Comparison of ENCODE assay signal across 17 mouse cellular contexts in the genomic region with DNA sequence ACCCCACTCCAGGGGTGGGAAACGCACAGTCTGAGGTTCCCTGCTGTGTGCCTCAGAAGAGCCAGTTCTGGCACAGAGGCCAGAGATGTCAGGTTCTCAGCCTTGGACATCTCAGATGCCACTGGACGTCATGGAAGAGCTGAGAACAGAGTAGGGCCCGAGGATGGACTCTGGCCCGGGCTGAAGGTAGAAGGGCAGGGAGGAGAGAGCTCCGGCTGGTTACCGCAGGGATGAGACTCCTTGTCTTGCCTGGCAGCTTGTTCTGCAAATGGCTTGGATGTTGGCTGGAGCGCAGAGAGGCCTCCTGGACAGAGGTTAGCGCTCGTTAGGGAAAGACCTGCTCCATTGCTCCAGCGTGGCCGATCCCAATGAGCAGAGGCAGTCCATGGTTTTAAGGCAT. TPM values are rescaled to one million over a fixed set of nuclear protein-coding genes. Genes with fewer than 3 reads are reported as not detected.
A peak's percentile ranks its signal among the peaks of the same experiment; 100 is the strongest.
DNase-seq lines count a peak whose midpoint lies in the region; ATAC-seq and TF ChIP-seq lines count a peak whose summit lies in the region.
"Had no signal": no experiment of that assay in that cellular context is flagged by ENCODE, and none has a peak within 500 bp of the region (broad histone marks: within the 10 kb centered on the region; RNA-seq: fewer than 3 reads in every experiment).

No protein-coding gene starts in this region.

- no peak overlapping the region for H3K4me3 ChIP-seq in forebrain, embryonic 10.5 days
- H3K4me3 ChIP-seq in forebrain, embryonic 16.5 days (replicated peaks; ENCODE audit: low read length) = no peak overlapping the region
- no peak overlapping the region for H3K4me3 ChIP-seq in midbrain, embryonic 11.5 days (ENCODE audit: low read depth, low read length)
- H3K4me3 ChIP-seq in midbrain, embryonic 13.5 days (replicated peaks) = no peak overlapping the region
- H3K4me3 ChIP-seq in kidney, postnatal 0 days (replicated peaks; ENCODE audit: low read depth, low read length) = no peak overlapping the region
- H3K4me3 ChIP-seq in macrophage (ENCODE audit: inconsistent target) = no peak overlapping the region
- H3K4me3 ChIP-seq: forebrain, embryonic 12.5 days; liver, embryonic 13.5 days; midbrain, embryonic 15.5 days; neural tube, embryonic 12.5 days had no signal

- H3K4me2 ChIP-seq in forebrain, embryonic 16.5 days (ENCODE audit: low read length) = no peak overlapping the region
- H3K4me2 ChIP-seq in midbrain, embryonic 11.5 days = no peak overlapping the region
- no peak overlapping the region for H3K4me2 ChIP-seq in midbrain, embryonic 13.5 days (replicated peaks)
- H3K4me2 ChIP-seq in kidney, postnatal 0 days (ENCODE audit: low read length) = no peak overlapping the region
- H3K4me2 ChIP-seq: forebrain, embryonic 12.5 days; liver, embryonic 13.5 days; midbrain, embryonic 15.5 days; neural tube, embryonic 12.5 days had no signal

- H3K27ac ChIP-seq in forebrain, embryonic 10.5 days = peak overlapping the region; percentile 68
- no peak overlapping the region for H3K27ac ChIP-seq in forebrain, embryonic 16.5 days (ENCODE audit: low read length)
- H3K27ac ChIP-seq in midbrain, embryonic 11.5 days (ENCODE audit: low read depth, low read length) = no peak overlapping the region
- no peak overlapping the region for H3K27ac ChIP-seq in midbrain, embryonic 13.5 days
- peak overlapping the region; percentile 25; the same call in 1 of the 2 replicates for H3K27ac ChIP-seq in kidney, postnatal 0 days
- peak overlapping the region; percentile 97 for H3K27ac ChIP-seq in macrophage
- H3K27ac ChIP-seq: forebrain, embryonic 12.5 days; liver, embryonic 13.5 days; midbrain, embryonic 15.5 days; neural tube, embryonic 12.5 days had no signal

- peaks cover 32% of the 10 kb centered on the region for H3K79me2 ChIP-seq in macrophage (ENCODE audit: inconsistent target)

- H3K36me3 ChIP-seq in forebrain, embryonic 10.5 days (replicated peaks) = no peaks in the 10 kb centered on the region
- H3K36me3 ChIP-seq in forebrain, embryonic 16.5 days (ENCODE audit: control insufficient read depth, insufficient read depth) = no peaks in the 10 kb centered on the region
- no peaks in the 10 kb centered on the region for H3K36me3 ChIP-seq in midbrain, embryonic 11.5 days (ENCODE audit: control insufficient read depth, insufficient read depth, low read length)
- no peaks in the 10 kb centered on the region for H3K36me3 ChIP-seq in midbrain, embryonic 13.5 days
- H3K36me3 ChIP-seq in kidney, postnatal 0 days (ENCODE audit: insufficient read depth, low read length) = no peaks in the 10 kb centered on the region
- H3K36me3 ChIP-seq in macrophage (ENCODE audit: inconsistent target) = no peaks in the 10 kb centered on the region
- H3K36me3 ChIP-seq: forebrain, embryonic 12.5 days; liver, embryonic 13.5 days; neural tube, embryonic 12.5 days had no signal

- no peak overlapping the region for H3K9ac ChIP-seq in forebrain, embryonic 16.5 days (replicated peaks; ENCODE audit: low read depth, low read length)
- H3K9ac ChIP-seq in midbrain, embryonic 11.5 days (ENCODE audit: low read length) = no peak overlapping the region
- no peak overlapping the region for H3K9ac ChIP-seq in midbrain, embryonic 13.5 days (replicated peaks)
- no peak overlapping the region for H3K9ac ChIP-seq in kidney, postnatal 0 days (ENCODE audit: low read depth, low read length)
- H3K9ac ChIP-seq: forebrain, embryonic 12.5 days; liver, embryonic 13.5 days; midbrain, embryonic 15.5 days; neural tube, embryonic 12.5 days had no signal

- DNase-seq in forebrain, embryonic 10.5 days (ENCODE audit: extremely low spot score, low spot score) = no peak
- peak; percentile 72 for DNase-seq in midbrain, embryonic 11.5 days (ENCODE audit: low spot score, missing footprints)
- no peak for DNase-seq in kidney, postnatal 0 days (ENCODE audit: low spot score)
- DNase-seq in thymus, postnatal 0 days (ENCODE audit: low spot score) = no peak
- no peak for DNase-seq in left cerebral cortex, adult 9 months (ENCODE audit: low spot score in 2 of 2)
- DNase-seq: cerebellum, adult 18-20 months; layer of hippocampus, postnatal 36 days; liver, embryonic 13.5 days; lung, postnatal 14 days; thymus, postnatal 4 days had no signal

- H3K27me3 ChIP-seq in forebrain, embryonic 10.5 days (ENCODE audit: poor library complexity, severe bottlenecking) = no peaks in the 10 kb centered on the region
- H3K27me3 ChIP-seq in forebrain, embryonic 16.5 days (replicated peaks; ENCODE audit: control insufficient read depth, insufficient read depth, low read length) = no peaks in the 10 kb centered on the region
- H3K27me3 ChIP-seq in midbrain, embryonic 11.5 days (ENCODE audit: control insufficient read depth, insufficient read depth, low read length) = no peaks in the 10 kb centered on the region
- no peaks in the 10 kb centered on the region for H3K27me3 ChIP-seq in midbrain, embryonic 13.5 days
- no peaks in the 10 kb centered on the region for H3K27me3 ChIP-seq in kidney, postnatal 0 days (ENCODE audit: insufficient read depth, low read length)
- H3K27me3 ChIP-seq: forebrain, embryonic 12.5 days; liver, embryonic 13.5 days; midbrain, embryonic 15.5 days; neural tube, embryonic 12.5 days had no signal

- no peak for TF ChIP-seq CTCF in kidney, postnatal 0 days (IDR thresholded peaks at IDR 0.05; ENCODE audit: low read depth)

- peaks cover 17% of the 10 kb centered on the region for H3K4me1 ChIP-seq in forebrain, embryonic 10.5 days
- H3K4me1 ChIP-seq in forebrain, embryonic 16.5 days (replicated peaks; ENCODE audit: control insufficient read depth, insufficient read depth, low read length) = no peaks in the 10 kb centered on the region
- no peaks in the 10 kb centered on the region for H3K4me1 ChIP-seq in midbrain, embryonic 11.5 days (ENCODE audit: control insufficient read depth, insufficient read depth, low read length)
- 0 out of 2 replicates have a peak, but pooled peaks cover 3% of the 10 kb centered on the region for H3K4me1 ChIP-seq in midbrain, embryonic 13.5 days (replicated peaks)
- peaks cover 14% of the 10 kb centered on the region for H3K4me1 ChIP-seq in kidney, postnatal 0 days (replicated peaks; ENCODE audit: insufficient read depth, low read length)
- H3K4me1 ChIP-seq: forebrain, embryonic 12.5 days; liver, embryonic 13.5 days; midbrain, embryonic 15.5 days; neural tube, embryonic 12.5 days had no signal

- 81% methylated on average over 11 of the region's 11 CpGs for WGBS in forebrain, embryonic 10.5 days
- 74% methylated on average over 11 of the region's 11 CpGs for WGBS in forebrain, embryonic 16.5 days
- WGBS in midbrain, embryonic 11.5 days = 87% methylated on average over 11 of the region's 11 CpGs
- 84% methylated on average over 11 of the region's 11 CpGs for WGBS in midbrain, embryonic 13.5 days
- 66% methylated on average over 11 of the region's 11 CpGs for WGBS in kidney, postnatal 0 days
- 93% methylated on average over 11 of the region's 11 CpGs for WGBS in macrophage (ENCODE audit: missing documents)

- H3K9me3 ChIP-seq in forebrain, embryonic 10.5 days = 0 out of 2 replicates have a peak, but pooled peaks cover 3% of the 10 kb centered on the region
- H3K9me3 ChIP-seq in forebrain, embryonic 16.5 days (ENCODE audit: control insufficient read depth, low read length) = no peaks in the 10 kb centered on the region
- H3K9me3 ChIP-seq in midbrain, embryonic 11.5 days (ENCODE audit: control insufficient read depth, low read length) = no peaks in the 10 kb centered on the region
- H3K9me3 ChIP-seq in midbrain, embryonic 13.5 days = no peaks in the 10 kb centered on the region
- no peaks in the 10 kb centered on the region for H3K9me3 ChIP-seq in kidney, postnatal 0 days (replicated peaks; ENCODE audit: low read length)
- H3K9me3 ChIP-seq: forebrain, embryonic 12.5 days; liver, embryonic 13.5 days; midbrain, embryonic 15.5 days had no signal

- ATAC-seq in forebrain, embryonic 16.5 days = no peak
- no peak for ATAC-seq in midbrain, embryonic 11.5 days (ENCODE audit: low FRiP score)
- ATAC-seq in midbrain, embryonic 13.5 days = no peak
- 0 out of 2 replicates have a peak, but pooled peaks have one; percentile 14 for ATAC-seq in kidney, postnatal 0 days (replicated peaks; ENCODE audit: low FRiP score, low read depth)
- ATAC-seq: intestine, postnatal 0 days; midbrain, embryonic 15.5 days had no signal

RNA-seq across cellular contexts. Expression of a gene that starts 57.8 kb away (rescaled TPM):
- polyA plus RNA-seq in forebrain, embryonic 10.5 days (2016; fragmentation: Nextera tagmentation; extraction: Ambion mirVana) = 0.55 and 0.60 TPM in 2 replicates
- polyA plus RNA-seq in forebrain, embryonic 16.5 days (2015; fragmentation: Nextera tagmentation; extraction: Ambion mirVana) = 3.2 and 4.9 TPM in 2 replicates
- polyA plus RNA-seq in midbrain, embryonic 11.5 days (2014; fragmentation: Nextera tagmentation; extraction: Ambion mirVana) = 1.9 and 2.3 TPM in 2 replicates
- 3.6 and 3.9 TPM in 2 replicates for polyA plus RNA-seq in midbrain, embryonic 13.5 days (2015; fragmentation: Nextera tagmentation; extraction: Ambion mirVana)
- polyA plus RNA-seq in kidney, postnatal 0 days (2015; fragmentation: Nextera tagmentation; extraction: Ambion mirVana) = 0.30 and 0.36 TPM in 2 replicates
- total RNA-seq in macrophage (2018; cell fraction: chromatin; rRNA removed) = 1 to 10 TPM in 6 of 26 experiments, under 1 TPM in 16, not detected in 4; 0.29 to 3.2 (median 0.78) TPM
- total RNA-seq in macrophage (2018; cell fraction: cytosol; rRNA removed) = 1 to 10 TPM in 18 of 26 experiments, under 1 TPM in 8; 0.53 to 2.4 (median 1.3) TPM
- total RNA-seq in macrophage (2018; cell fraction: nucleus; rRNA removed) = 1 to 10 TPM in 7 of 26 experiments, under 1 TPM in 17, not detected in 2; 0.30 to 2.7 (median 0.79) TPM
- 1.0 to 2.7 TPM (median 1.7 TPM) in 3 replicates for polyA plus RNA-seq in macrophage (2018)
- 0.98 and 1.9 TPM in 2 replicates for polyA plus RNA-seq in thymus, postnatal 0 days (2015; fragmentation: Nextera tagmentation; extraction: Ambion mirVana)

Comparison
In these comparisons a context has a peak if more than half of its experiments do, and no peak if none do; other contexts are left out.
1. H3K27ac ChIP-seq: peak in forebrain, embryonic 10.5 days (single experiment), kidney, postnatal 0 days (single experiment) and macrophage (single experiment); none in forebrain, embryonic 16.5 days (single experiment), midbrain, embryonic 11.5 days (single experiment) and midbrain, embryonic 13.5 days (single experiment).